Mouse (Mus musculus): ENCODE measurements at regions not wholly inside any gene's neighbourhood (a gene's known extent, or its start where the extent isn't known, plus 50 kb on each side); places are given as distances from the start of the nearest gene placed in this dataset.
A peak's percentile ranks its signal among the peaks of the same experiment; 100 is the strongest.

DNA sequence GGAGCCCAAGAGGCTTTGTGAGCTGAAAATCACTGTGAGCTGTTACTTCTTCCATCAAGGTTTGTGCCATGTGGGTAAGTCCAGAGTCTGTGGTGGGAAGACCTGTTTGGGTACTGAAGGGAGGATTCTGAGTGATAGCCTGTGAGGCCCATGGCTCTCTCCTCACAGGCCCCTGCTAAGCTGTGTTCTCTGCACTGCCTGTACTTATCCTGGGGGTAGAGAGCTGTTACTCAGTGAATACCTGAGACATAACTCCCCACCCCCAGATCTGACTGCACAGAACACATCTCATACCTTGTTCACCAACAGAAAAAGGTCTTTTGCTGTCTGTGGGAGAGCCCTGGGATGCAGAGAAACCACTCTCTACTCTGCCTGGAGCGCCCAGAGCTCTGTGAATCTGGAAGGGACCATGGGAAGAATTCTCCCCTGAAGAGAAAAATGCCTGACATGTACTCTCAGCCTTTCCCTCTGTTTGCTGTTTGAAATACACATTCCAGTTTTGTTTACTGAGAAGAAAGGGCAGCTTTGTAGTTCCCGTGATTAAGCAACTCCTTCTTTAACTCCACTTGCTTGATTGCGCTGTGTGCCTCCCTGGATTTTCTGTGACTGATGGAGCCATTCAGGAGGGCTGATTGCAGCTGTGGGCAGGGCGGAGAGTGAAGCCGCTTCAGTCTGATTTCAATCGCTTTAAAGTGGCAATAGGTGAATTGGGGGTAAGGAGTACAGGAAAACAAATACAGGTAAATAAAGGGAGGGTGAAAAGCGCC, 460.3 kb upstream of the Cdh4 start:
- intact Hi-C loops (cut with DNase I): no loop called here
- DNase-seq: no peak

DNA sequence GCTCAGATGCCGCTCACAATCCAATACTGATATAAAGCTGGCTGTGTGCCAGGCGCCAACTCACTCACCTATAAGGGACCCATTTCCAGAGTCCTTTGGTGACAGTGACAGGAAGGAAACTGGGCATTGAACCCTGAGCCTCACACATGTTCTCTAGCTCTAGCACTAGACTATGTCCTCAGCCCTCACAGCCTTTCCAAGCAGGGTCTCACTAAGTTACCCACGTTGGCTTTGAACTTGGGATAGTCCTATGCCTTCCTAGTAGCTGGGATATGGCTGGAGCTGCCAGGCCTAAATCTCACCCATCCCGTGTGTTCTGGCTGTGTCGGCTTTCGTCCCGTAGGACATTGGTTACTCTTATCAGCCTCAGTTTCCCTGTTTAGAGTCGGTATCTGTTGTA, 458.4 kb upstream of the Cdh4 start:
- intact Hi-C loops (cut with DNase I): no loop called here
- no peak for DNase-seq

DNA sequence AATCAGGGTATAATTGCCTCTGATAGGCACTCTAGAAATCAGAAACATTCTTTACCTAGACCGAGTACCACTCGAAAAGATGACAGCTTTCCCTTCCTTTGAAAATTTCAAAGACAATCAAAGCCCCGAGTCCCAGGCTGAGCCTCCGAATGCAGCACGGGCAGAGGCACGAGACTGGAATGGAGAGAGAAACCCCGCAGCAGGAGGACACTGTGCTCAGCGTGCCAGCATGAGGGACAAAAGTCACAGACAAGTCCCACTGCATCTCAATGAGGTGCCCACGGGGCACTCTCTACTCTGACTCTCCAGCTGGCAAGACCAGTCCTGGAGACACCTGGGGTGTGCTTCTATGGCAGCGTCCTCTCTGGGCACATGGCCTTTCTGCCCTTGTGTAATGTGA, 454.3 kb upstream of the Cdh4 start:
- peak; percentile 34 for DNase-seq
- intact Hi-C loops (cut with DNase I): no loop called here

GRCm38 (mm10) chr2:178989291-178989690, 452.9 kb upstream of the Cdh4 start:
- intact Hi-C loops (cut with DNase I): no loop called here
- no peak for DNase-seq

DNA sequence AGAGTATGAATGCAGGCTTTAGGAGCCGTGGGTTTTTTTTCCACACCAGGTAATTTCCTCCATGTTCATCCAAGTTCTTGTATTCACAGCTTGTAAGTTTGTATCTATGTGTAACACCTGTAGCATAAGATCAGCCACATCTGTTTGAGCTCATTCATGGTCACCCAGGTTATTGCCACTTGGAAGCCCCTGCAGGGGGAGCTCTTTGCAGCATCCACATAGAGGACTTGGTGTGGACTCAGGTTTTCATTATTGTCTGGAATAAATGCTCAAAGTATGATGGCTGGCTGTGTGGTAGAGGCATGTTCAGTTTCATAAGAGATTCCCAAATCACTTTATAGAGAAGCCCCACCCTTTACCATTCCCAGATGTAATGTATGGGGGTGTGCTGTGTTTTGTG, 452.4 kb upstream of the Cdh4 start:
- intact Hi-C loops (cut with DNase I): no loop called here
- DNase-seq: no peak

DNA sequence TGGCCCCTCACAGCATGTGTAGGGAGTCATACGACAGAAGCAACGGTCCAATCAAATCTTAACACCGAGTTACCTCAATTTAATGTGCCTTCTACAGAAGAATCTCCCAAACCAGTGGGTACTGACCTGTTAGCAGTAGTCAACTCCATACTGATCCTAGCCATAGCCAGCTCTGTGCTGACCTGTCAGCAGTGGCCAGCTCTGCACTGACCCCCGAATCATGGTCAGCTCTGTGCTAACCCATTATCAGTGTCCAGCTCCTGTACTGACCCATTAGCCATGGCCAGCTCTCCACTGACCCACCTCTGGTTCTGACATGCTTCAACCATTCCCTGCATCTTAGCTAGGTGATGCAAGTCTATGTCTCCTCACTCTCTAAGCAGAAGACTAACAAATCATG, 451.3 kb upstream of the Cdh4 start:
- DNase-seq: no peak
- intact Hi-C loops (cut with DNase I): no loop called here

GRCm38 (mm10) chr2:178992334-178993116, 449.7 kb upstream of the Cdh4 start:
- intact Hi-C loops (cut with DNase I): no loop called here
- DNase-seq: no peak

- no peak for DNase-seq
- intact Hi-C loops (cut with DNase I): no loop called here
Measured at GRCm38 (mm10) chr2:178997921-178998320, 444.3 kb upstream of the Cdh4 start.

DNA sequence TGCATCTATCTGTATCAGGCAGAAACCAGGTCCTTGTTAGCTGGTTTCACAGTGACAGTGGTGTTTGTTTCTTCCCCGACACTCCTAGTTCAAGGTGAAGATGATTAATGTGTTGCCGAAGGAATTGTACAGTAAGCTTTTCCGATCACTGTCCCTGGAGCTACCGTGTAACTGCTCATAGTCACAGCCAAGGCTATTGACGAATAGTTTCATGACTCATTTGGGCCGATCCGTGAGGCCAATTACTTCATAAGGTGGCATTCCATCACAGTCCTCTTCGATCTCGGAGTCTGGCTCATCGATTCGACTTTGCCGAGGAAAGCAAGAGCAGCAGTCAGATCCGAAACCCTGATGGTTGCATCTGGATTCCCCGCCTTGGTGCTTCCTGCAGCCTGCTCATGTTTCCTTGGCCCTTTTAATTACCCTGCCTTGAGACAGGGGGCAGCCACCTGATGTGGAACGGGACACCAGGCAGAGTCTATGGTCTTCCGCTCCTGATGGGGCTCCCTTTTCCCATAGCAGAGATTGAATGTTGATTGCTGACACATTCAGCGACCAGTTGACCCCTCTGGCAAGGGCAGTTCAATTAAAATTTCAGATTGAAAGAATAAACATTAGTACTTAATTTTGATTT, 441.7 kb upstream of the Cdh4 start:
- DNase-seq: no peak

GRCm38 (mm10) chr2:179007766-179008165, 434.5 kb upstream of the Cdh4 start:
- DNase-seq: no peak
- intact Hi-C loops (cut with DNase I): no loop called here

More for the DNA sequence above, 441.7 kb upstream of the Cdh4 start:
- intact Hi-C loops (cut with DNase I): no loop called here

- intact Hi-C loops (cut with DNase I): no loop called here
Measured at GRCm38 (mm10) chr2:179013891-179014593, 428.2 kb upstream of the Cdh4 start.

GRCm38 (mm10) chr2:179022675-179023194, 419.5 kb upstream of the Cdh4 start:
- DNase-seq: no peak
- intact Hi-C loops (cut with DNase I): no loop called here

More at GRCm38 (mm10) chr2:179013891-179014593, 428.2 kb upstream of the Cdh4 start:
- DNase-seq: no peak

DNA sequence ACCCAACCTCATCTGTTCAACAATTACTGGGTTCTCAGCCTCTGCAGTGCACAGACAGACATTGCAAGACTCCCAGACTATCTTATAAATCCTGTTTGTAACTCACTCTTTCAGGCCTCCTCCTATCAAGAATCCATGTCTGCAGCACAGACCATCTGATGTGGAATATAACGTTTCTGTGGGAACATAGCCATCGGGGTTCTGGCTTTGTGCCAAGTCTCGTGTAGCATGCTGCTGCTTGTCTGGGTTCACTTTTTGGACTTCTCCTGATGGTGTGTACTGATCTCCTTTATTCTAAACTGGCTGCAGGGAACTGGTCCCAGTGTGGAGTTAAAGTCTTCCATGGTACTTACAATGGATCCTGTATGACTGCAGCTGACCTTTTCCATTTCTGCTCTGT, 418.0 kb upstream of the Cdh4 start:
- intact Hi-C loops (cut with DNase I): no loop called here
- DNase-seq: peak; percentile 41

- no peak for DNase-seq
- intact Hi-C loops (cut with DNase I): no loop called here
Measured at GRCm38 (mm10) chr2:179033171-179033570, 409.1 kb upstream of the Cdh4 start.

DNA sequence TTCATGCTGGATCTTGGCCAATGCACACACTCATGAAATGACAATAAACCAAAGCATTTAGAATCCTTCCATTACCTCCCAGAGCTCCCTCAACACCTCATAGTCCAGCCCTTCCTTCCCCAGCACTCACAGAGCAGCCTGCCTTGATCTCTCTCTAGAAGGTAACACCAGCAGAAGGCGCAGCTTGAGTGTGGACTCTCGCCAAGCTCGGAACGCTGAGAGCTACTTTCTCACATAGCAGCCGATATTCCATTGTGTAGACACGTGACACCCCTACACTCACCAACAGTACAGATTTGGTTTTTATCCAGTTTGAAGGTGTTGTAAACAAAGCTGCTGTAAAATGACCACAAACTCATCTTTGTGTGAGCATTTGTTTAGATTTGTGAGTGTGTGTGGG, 406.8 kb upstream of the Cdh4 start:
- DNase-seq: peak; percentile 52
- intact Hi-C loops (cut with DNase I): no loop called here

DNA sequence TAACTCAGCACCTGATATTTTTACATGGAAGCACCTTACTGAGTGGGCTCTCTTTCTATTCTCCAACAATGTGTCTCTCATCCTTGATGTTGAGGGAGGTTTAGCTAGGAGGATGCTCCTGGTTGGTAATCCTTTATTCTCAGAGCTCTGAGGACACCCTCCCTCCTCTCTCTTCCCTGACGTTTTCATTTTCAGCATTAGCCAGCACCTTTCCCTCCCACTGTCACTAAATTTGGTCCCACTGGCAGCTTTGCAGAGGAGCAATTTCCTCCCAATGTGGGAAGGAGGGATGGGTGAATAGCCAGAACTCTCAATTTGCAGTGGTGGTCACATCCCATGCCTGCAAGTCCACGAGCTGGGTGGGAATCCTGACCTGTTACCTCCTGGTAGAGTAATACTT, 402.5 kb upstream of the Cdh4 start:
- intact Hi-C loops (cut with DNase I): no loop called here

DNA sequence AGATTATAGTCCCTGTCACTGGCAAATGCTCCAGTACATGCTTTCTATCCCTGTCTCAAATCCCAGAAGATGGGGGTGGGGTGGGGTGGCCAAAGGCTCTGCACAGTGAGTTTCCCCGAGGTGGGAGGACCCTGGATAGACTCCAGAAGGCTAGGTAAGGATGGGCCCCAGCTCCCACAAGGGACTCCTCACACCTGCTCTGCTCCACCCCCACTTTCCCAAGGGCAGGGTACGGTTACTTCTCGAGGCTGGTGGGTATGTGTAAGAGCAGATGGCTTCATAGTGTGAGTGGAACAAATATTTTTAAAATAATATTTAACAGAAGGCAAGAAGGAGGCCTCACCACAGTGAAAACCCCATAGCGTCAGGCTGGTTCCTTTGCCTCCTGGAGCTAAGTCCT, 398.6 kb upstream of the Cdh4 start:
- no peak for DNase-seq
- intact Hi-C loops (cut with DNase I): no loop called here

More for the DNA sequence above, 402.5 kb upstream of the Cdh4 start:
- DNase-seq: no peak

DNA sequence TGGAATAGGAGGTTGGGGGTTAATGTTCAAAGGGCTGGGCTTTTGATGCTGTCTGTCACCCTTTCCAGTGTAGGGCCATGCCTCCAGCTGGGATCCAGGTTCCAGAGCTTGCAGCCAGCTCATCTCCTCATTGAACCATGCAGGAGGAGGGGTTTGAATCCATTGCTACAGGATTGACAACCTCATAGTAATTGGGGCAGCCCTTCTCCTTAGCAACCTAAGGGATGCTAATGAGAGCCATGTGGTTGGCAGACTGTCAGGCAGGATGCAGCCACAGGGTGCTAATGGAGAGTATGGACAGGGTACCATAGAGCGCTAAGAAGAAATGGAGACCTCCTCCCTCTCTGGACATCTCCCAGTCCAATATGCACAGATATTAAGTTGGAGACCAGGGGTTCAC, 396.9 kb upstream of the Cdh4 start:
- intact Hi-C loops (cut with DNase I): no loop called here
- peak; percentile 33 for DNase-seq

GRCm38 (mm10) chr2:179054441-179054840, 387.8 kb upstream of the Cdh4 start:
- intact Hi-C loops (cut with DNase I): no loop called here
- DNase-seq: no peak

- DNase-seq: no peak
- intact Hi-C loops (cut with DNase I): no loop called here
Measured at GRCm38 (mm10) chr2:179064616-179065015, 377.6 kb upstream of the Cdh4 start.

DNA sequence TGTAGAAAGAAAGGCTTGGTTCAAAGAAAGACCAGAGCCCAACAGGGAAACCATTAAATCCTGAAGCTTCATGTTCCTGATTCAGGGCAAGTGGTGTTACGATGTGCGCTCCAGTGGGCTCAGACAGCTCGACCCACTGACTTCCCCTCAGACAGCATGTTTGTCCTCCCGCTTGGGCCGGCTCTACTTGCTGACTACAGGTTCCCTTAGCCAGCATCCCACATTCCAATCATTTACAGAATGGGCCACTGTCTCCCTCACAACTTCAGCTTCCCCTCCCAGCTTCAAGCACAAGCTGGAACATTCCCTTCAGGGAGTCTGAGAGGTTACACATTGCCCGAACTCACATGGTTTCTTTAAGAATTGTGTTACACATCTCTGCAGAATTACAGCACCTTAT, 372.7 kb upstream of the Cdh4 start:
- intact Hi-C loops (cut with DNase I): no loop called here
- no peak for DNase-seq
